22 mouse cellular contexts compared by ENCODE assay signal in the genomic region with DNA sequence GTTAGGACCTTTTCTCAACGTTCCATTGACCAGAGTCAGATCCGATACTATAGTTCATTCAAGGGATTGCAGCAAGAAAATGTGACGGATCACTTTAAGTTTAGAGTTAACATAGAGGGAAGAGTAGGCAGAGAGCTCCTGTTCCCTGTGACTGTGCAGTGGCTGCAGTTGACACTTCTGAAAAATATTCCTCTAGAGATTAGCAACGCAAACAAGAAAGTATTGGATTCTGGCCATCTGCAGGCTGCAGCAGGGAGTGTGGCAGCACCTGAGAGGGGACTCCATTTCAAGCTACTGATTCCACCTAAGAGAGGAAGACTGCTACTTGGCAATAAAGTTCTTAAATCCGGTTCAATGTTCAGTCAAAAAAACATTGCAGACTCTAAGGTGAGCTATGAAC. TPM values are rescaled to one million over a fixed set of nuclear protein-coding genes. Genes with fewer than 3 reads are reported as not detected.
DNase-seq lines count a peak whose midpoint lies in the region; ATAC-seq and TF ChIP-seq lines count a peak whose summit lies in the region.
"Had no signal": no experiment of that assay in that cellular context is flagged by ENCODE, and none has a peak within 500 bp of the region (broad histone marks: within the 10 kb centered on the region; RNA-seq: fewer than 3 reads in every experiment).

No protein-coding gene starts in this region.

- peak; percentile 75; the same call in 1 of the 2 replicates for ATAC-seq in lung, embryonic 16.5 days (ENCODE audit: low read depth)
- no peak for ATAC-seq in stomach, postnatal 0 days (ENCODE audit: low FRiP score, low TSS enrichment)
- ATAC-seq: forebrain, embryonic 14.5 days had no signal

- no peaks in the 10 kb centered on the region for H3K36me3 ChIP-seq in lung, embryonic 16.5 days (ENCODE audit: control insufficient read depth, insufficient read depth, low read length)
- no peaks in the 10 kb centered on the region for H3K36me3 ChIP-seq in stomach, postnatal 0 days (ENCODE audit: control insufficient read depth, insufficient read depth, low read length)
- H3K36me3 ChIP-seq: forebrain, embryonic 10.5 days; forebrain, embryonic 12.5 days had no signal

- H3K4me1 ChIP-seq in lung, embryonic 16.5 days (replicated peaks; ENCODE audit: control insufficient read depth, insufficient read depth, low read length) = no peaks in the 10 kb centered on the region
- no peaks in the 10 kb centered on the region for H3K4me1 ChIP-seq in stomach, postnatal 0 days (replicated peaks; ENCODE audit: control insufficient read depth, insufficient read depth)
- H3K4me1 ChIP-seq: embryonic facial prominence, embryonic 15.5 days; forebrain, embryonic 10.5 days; forebrain, embryonic 12.5 days had no signal

- no peak overlapping the region for H3K27ac ChIP-seq in lung, embryonic 16.5 days (ENCODE audit: low read length)
- no peak overlapping the region for H3K27ac ChIP-seq in stomach, postnatal 0 days (replicated peaks)
- H3K27ac ChIP-seq: embryonic facial prominence, embryonic 13.5 days; embryonic facial prominence, embryonic 15.5 days; forebrain, embryonic 10.5 days; forebrain, embryonic 12.5 days had no signal

- H3K27me3 ChIP-seq in lung, embryonic 16.5 days (ENCODE audit: control insufficient read depth, insufficient read depth, low read depth, low read length) = no peaks in the 10 kb centered on the region
- H3K27me3 ChIP-seq in stomach, postnatal 0 days (ENCODE audit: control insufficient read depth, insufficient read depth, low read length) = no peaks in the 10 kb centered on the region
- H3K27me3 ChIP-seq: embryonic facial prominence, embryonic 13.5 days; embryonic facial prominence, embryonic 15.5 days; forebrain, embryonic 12.5 days had no signal

- H3K9me3 ChIP-seq in lung, embryonic 16.5 days (ENCODE audit: control insufficient read depth, low read length) = no peaks in the 10 kb centered on the region
- no peaks in the 10 kb centered on the region for H3K9me3 ChIP-seq in stomach, postnatal 0 days (ENCODE audit: control insufficient read depth, low read length)
- H3K9me3 ChIP-seq: embryonic facial prominence, embryonic 13.5 days; embryonic facial prominence, embryonic 15.5 days; forebrain, embryonic 10.5 days; forebrain, embryonic 12.5 days had no signal

- H3K4me2 ChIP-seq in lung, embryonic 16.5 days (ENCODE audit: low read depth, low read length) = no peak overlapping the region
- H3K4me2 ChIP-seq in stomach, postnatal 0 days (replicated peaks; ENCODE audit: low read depth) = no peak overlapping the region
- H3K4me2 ChIP-seq: embryonic facial prominence, embryonic 13.5 days; embryonic facial prominence, embryonic 15.5 days; forebrain, embryonic 12.5 days had no signal

- WGBS in lung, embryonic 16.5 days = 65% methylated on average over 5 of the region's 5 CpGs
- 75% methylated on average over 5 of the region's 5 CpGs for WGBS in stomach, postnatal 0 days

- no peak overlapping the region for H3K4me3 ChIP-seq in lung, embryonic 16.5 days (ENCODE audit: low read length)
- no peak overlapping the region for H3K4me3 ChIP-seq in stomach, postnatal 0 days (ENCODE audit: low read depth, low read length)
- H3K4me3 ChIP-seq: embryonic facial prominence, embryonic 13.5 days; embryonic facial prominence, embryonic 15.5 days; erythroblast, embryonic 14.5 days; forebrain, embryonic 10.5 days; forebrain, embryonic 12.5 days had no signal

- TF ChIP-seq EP300 in stomach, postnatal 0 days (optimal IDR thresholded peaks at IDR 0.05) = no peak

- peak; percentile 16; the same call in 1 of the 2 replicates for TF ChIP-seq CTCF in stomach, postnatal 0 days (IDR thresholded peaks at IDR 0.05; ENCODE audit: low read depth)

- DNase-seq in lung, postnatal 4 days = no peak
- peak; percentile 29 for DNase-seq in lung, postnatal 25 days (ENCODE audit: low spot score)
- DNase-seq in lung, postnatal 10 days = no peak
- DNase-seq in stomach, postnatal 0 days (ENCODE audit: low spot score) = no peak
- DNase-seq in thymus, postnatal 36 days = no peak
- DNase-seq: adrenal gland, adult 2 months; adrenal gland, postnatal 10 days; adrenal gland, postnatal 25 days; cerebellum, adult 11 months; cerebellum, adult 18-20 months; cerebellum, adult 8-10 months; cerebellum, adult 9-11 months; cerebellum, postnatal 14 days; cerebellum, postnatal 36 days; embryo, embryonic 11 days had no signal

- H3K9ac ChIP-seq in lung, embryonic 16.5 days (ENCODE audit: low read length) = no peak overlapping the region
- H3K9ac ChIP-seq in stomach, postnatal 0 days (ENCODE audit: low read length) = no peak overlapping the region
- H3K9ac ChIP-seq: embryonic facial prominence, embryonic 13.5 days; embryonic facial prominence, embryonic 15.5 days; forebrain, embryonic 12.5 days had no signal

RNA-seq across cellular contexts. Expression of a gene that starts 26.6 kb away (rescaled TPM):
- 5.9 and 6.3 TPM in 2 replicates for polyA plus RNA-seq in lung, embryonic 16.5 days (2015; fragmentation: Nextera tagmentation; extraction: Ambion mirVana)
- 0.89 and 1.1 TPM in 2 replicates for polyA plus RNA-seq in stomach, postnatal 0 days (2015; fragmentation: Nextera tagmentation; extraction: Ambion mirVana)
- polyA plus RNA-seq: erythroblast, embryonic 14.5 days had no signal
